Mouse (Mus musculus): Measurements from ENCODE around the gene Pcdh9.

GRCm38 (mm10) chr14:93233599-93233998, 656.9 kb downstream of the Pcdh9 start:
- TF ChIP-seq CTCF (IDR thresholded peaks at IDR 0.05; ENCODE audit: borderline replicate concordance, extremely low read depth, insufficient read depth, insufficient read length) (no peak), POLR2A (IDR thresholded peaks at IDR 0.05; ENCODE audit: borderline replicate concordance, extremely low read depth, insufficient read depth, insufficient read length, poor library complexity, severe bottlenecking) (no peak)

All from brain, embryonic 14.5 days (tissue).